Mouse (Mus musculus): ENCODE results near the gene Fndc3b.

GRCm38 (mm10) chr3:27703531-27703930 is 7.6 kb downstream of the Fndc3b start:
- TF ChIP-seq GATA1 (IDR thresholded peaks at IDR 0.05; ENCODE audit: borderline replicate concordance, low read length) (no peak), FLI1 (IDR thresholded peaks at IDR 0.05; ENCODE audit: low read length) (no peak)
